In the genomic region with DNA sequence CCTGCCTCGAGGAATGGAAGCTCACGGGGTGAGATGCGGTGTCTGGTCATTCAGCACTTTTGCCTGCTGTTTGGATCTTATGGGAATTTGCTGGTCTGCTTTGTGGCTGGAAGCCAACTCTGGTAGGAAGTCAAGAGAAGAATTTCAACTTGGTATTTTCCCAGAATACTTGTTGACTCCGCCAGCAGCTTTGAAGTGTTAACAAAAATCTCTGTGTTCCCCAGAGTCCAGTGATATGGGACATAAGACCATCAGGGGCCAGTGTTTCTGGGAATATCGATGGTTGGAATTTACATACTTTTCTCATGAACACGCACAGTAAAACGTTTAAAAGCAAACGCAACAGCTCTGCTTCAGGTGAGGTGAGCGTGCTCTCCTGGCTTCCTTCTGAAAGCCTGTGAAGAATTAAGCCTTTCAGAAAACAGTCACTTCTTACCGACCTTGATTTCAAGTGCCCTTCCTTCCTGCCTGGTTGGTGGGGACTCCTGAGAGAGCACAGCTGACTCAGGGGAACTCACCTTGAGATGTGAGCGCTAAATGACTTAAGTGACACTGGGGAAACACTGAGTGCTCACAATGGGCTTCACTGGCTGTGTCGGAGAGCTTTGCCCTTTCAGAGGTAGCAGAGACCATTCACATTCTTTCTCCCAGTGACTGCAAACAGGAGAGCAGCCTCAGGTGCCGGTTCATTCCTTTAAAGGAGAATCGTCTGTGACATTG, we compare ENCODE assay signal across 15 mouse cellular contexts.
DNase-seq lines count a peak whose midpoint lies in the region; ATAC-seq and TF ChIP-seq lines count a peak whose summit lies in the region.
"Had no signal": no experiment of that assay in that cellular context is flagged by ENCODE, and none has a peak within 500 bp of the region (broad histone marks: within the 10 kb centered on the region; RNA-seq: fewer than 3 reads in every experiment).

No protein-coding gene starts in this region.

- no peak for TF ChIP-seq POLR2A in limb, embryonic 14.5 days (IDR thresholded peaks at IDR 0.05; ENCODE audit: borderline replicate concordance, extremely low read depth, insufficient read depth, insufficient read length)

- H3K4me1 ChIP-seq in heart, embryonic 13.5 days = peaks cover 46% of the 10 kb centered on the region
- peaks cover 11% of the 10 kb centered on the region for H3K4me1 ChIP-seq in limb, embryonic 14.5 days (ENCODE audit: control insufficient read depth, insufficient read depth, low read length)
- H3K4me1 ChIP-seq: forebrain, embryonic 15.5 days had no signal

- no peak overlapping the region for H3K4me3 ChIP-seq in heart, embryonic 13.5 days
- H3K4me3 ChIP-seq in limb, embryonic 14.5 days (replicated peaks; ENCODE audit: low read length) = no peak overlapping the region
- H3K4me3 ChIP-seq: embryonic facial prominence, embryonic 13.5 days; forebrain, embryonic 15.5 days had no signal

- peak overlapping the region; percentile 24 for H3K4me2 ChIP-seq in heart, embryonic 13.5 days
- peak overlapping the region; percentile 25; the same call in 1 of the 2 replicates for H3K4me2 ChIP-seq in limb, embryonic 14.5 days (replicated peaks; ENCODE audit: low read depth, low read length, severe bottlenecking)
- H3K4me2 ChIP-seq: embryonic facial prominence, embryonic 13.5 days; forebrain, embryonic 15.5 days had no signal

- H3K9me3 ChIP-seq in heart, embryonic 13.5 days = no peaks in the 10 kb centered on the region
- no peaks in the 10 kb centered on the region for H3K9me3 ChIP-seq in limb, embryonic 14.5 days (ENCODE audit: control insufficient read depth, low read length)
- H3K9me3 ChIP-seq: embryonic facial prominence, embryonic 13.5 days; forebrain, embryonic 15.5 days had no signal

- peaks cover 30% of the 10 kb centered on the region for H3K36me3 ChIP-seq in heart, embryonic 13.5 days
- H3K36me3 ChIP-seq in limb, embryonic 14.5 days (ENCODE audit: control insufficient read depth, insufficient read depth, low read length) = no peaks in the 10 kb centered on the region
- H3K36me3 ChIP-seq: forebrain, embryonic 15.5 days had no signal

- peak overlapping the region; percentile 55 for H3K9ac ChIP-seq in heart, embryonic 13.5 days
- no peak overlapping the region for H3K9ac ChIP-seq in limb, embryonic 14.5 days (ENCODE audit: low read depth, low read length, severe bottlenecking)
- H3K9ac ChIP-seq: embryonic facial prominence, embryonic 13.5 days; forebrain, embryonic 15.5 days had no signal

- H3K27ac ChIP-seq in heart, embryonic 13.5 days (replicated peaks) = peak overlapping the region; percentile 68
- no peak overlapping the region for H3K27ac ChIP-seq in limb, embryonic 14.5 days (replicated peaks; ENCODE audit: low read depth, low read length)
- H3K27ac ChIP-seq: embryonic facial prominence, embryonic 13.5 days; forebrain, embryonic 15.5 days had no signal

- H3K27me3 ChIP-seq in heart, embryonic 13.5 days (replicated peaks) = no peaks in the 10 kb centered on the region
- no peaks in the 10 kb centered on the region for H3K27me3 ChIP-seq in limb, embryonic 14.5 days (ENCODE audit: control insufficient read depth, insufficient read depth, low read length)
- H3K27me3 ChIP-seq: embryonic facial prominence, embryonic 13.5 days; forebrain, embryonic 15.5 days had no signal

- no peak for DNase-seq in heart, postnatal 4 days
- peak; percentile 58 for DNase-seq in kidney, postnatal 14 days
- no peak for DNase-seq in kidney, adult 11 months
- DNase-seq in NIH3T3 (ENCODE audit: low read depth) = peak; percentile 53
- no peak for DNase-seq in limb, embryonic 14.5 days (ENCODE audit: low spot score)
- DNase-seq in retina, postnatal 1 day = no peak
- DNase-seq: adrenal gland, adult 2 months; cerebellum, postnatal 36 days; gastrocnemius, postnatal 10 days; liver; right cerebral cortex, adult 18-20 months; thymus, postnatal 14 days had no signal

- ATAC-seq in heart, embryonic 13.5 days (ENCODE audit: extremely low read depth, insufficient number of reproducible peaks, low FRiP score, low TSS enrichment) = no peak
- ATAC-seq in limb, embryonic 14.5 days (ENCODE audit: low FRiP score, low read depth) = no peak
- ATAC-seq: forebrain, embryonic 15.5 days had no signal

- WGBS in heart, embryonic 13.5 days = 40% methylated on average over 14 of the region's 14 CpGs
- 43% methylated on average over 14 of the region's 14 CpGs for whole genome bisulfite sequencing in limb, embryonic 14.5 days

Comparison
In these comparisons a context has a peak if more than half of its experiments do, and no peak if none do; other contexts are left out.
1. DNase-seq: peak in kidney, postnatal 14 days (single experiment) and NIH3T3 (single experiment); none in heart, postnatal 4 days (single experiment), kidney, adult 11 months (single experiment), limb, embryonic 14.5 days (single experiment) and retina, postnatal 1 day (single experiment).